Mouse (Mus musculus): ENCODE measurements around the gene Usp53.

DNA sequence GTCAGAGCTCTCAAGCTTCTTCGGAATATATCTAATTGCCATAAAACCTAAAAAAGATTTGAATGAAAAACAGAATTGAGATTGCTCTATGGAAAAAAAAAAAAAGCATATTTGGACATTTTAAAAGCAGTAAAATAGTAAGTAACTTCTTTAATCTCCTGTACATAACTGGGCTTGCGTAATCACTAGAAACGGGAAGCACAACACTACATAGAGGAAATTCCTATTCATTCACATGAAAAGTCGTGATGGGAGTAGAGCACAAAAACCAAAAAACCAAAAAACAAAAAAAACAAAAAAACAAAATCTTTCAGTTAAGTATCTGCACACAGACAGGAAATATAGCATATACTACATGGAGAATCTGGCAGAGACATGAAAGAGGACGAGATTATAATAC is 20.0 kb downstream of the Usp53 start:
- TF ChIP-seq CTCF (IDR thresholded peaks at IDR 0.05; ENCODE audit: extremely low read depth, insufficient read length, insufficient replicate concordance, low read depth, low read length) (no peak), POLR2A (IDR thresholded peaks at IDR 0.05; ENCODE audit: low read depth, low read length) (no peak)
